Mouse (Mus musculus): ENCODE measurements around the gene Fcamr.

Gene Fcamr

GRCm38 (mm10) chr1:130849530-130850214, 49.0 kb downstream of the Fcamr start:
- DNase-seq (ENCODE audit: inconsistent age in 2 of 2, low spot score in 1 of 2): no peak

GRCm38 (mm10) chr1:130850405-130850804, 49.7 kb downstream of the Fcamr start:
- DNase-seq (ENCODE audit: inconsistent age in 2 of 2, low spot score in 1 of 2): no peak

- no peak for DNase-seq (ENCODE audit: inconsistent age in 2 of 2, low spot score in 1 of 2)
Observed at GRCm38 (mm10) chr1:130854819-130855218, 54.1 kb downstream of the Fcamr start.

- DNase-seq (ENCODE audit: inconsistent age in 2 of 2, low spot score in 1 of 2): no peak
Observed at GRCm38 (mm10) chr1:130855723-130856122, 55.0 kb downstream of the Fcamr start.

GRCm38 (mm10) chr1:130857456-130857855, 56.8 kb downstream of the Fcamr start:
- DNase-seq (ENCODE audit: inconsistent age in 2 of 2, low spot score in 1 of 2): no peak

- DNase-seq (ENCODE audit: inconsistent age in 2 of 2, low spot score in 1 of 2): no peak
Observed at GRCm38 (mm10) chr1:130864238-130864637, 63.5 kb downstream of the Fcamr start.

Measured in adrenal gland, adult (tissue).